Mouse (Mus musculus) G1E (cell line): ENCODE measurements around the gene Ddr1.

Experiments
- CTCF ChIP-seq: IDR thresholded peaks from 2 replicates; pipeline ENCODE4 v1.5.1; 2012; ENCODE audit warnings: low read depth, low read length, inconsistent platforms, mixed read lengths
- GATA1 ChIP-seq: IDR thresholded peaks from 2 replicates; pipeline ENCODE4 v1.6.1; 2012; ENCODE audit warnings: borderline replicate concordance, low read length, inconsistent platforms, mixed read lengths

DNA sequence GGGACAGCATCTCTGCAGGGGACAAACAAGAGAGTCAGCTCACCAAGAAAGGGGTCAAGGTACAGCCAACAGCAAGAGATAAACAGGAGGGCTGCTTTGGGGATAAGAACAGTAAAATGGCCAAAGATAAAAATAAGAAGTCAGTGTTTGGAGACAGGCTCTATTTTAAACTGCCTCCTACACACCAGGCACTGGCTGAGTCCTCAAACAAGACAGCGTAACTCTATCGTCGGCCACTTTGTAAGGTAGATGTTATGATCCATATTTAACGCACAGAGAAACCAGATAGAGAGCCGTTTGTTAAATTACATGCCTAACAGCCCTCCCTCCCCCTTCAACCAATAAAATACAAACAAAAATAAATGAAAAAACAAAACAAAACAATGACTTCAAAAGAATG, 10.5 kb downstream of the Ddr1 start:
- TF ChIP-seq CTCF: no peak
- no peak for TF ChIP-seq GATA1
